Mouse (Mus musculus) kidney, adult 2 months (tissue): ENCODE results near the gene Camsap3.

ENCODE experiments used
- CTCF ChIP-seq: fragments of 200-500 bp; conservative IDR thresholded peaks from 2 replicates; pipeline ENCODE4 v1.5.1; 2011; ENCODE audit warnings: low read depth, mild to moderate bottlenecking, control low read depth, low read length, moderate library complexity, mixed read lengths; ENCODE audit not compliant: insufficient read depth, insufficient read length
- POLR2A ChIP-seq: fragments of 200-500 bp; IDR thresholded peaks from one replicate; pipeline ENCODE4 v1.6.1; 2011; ENCODE audit warnings: low read depth, low read length, control low read depth

GRCm38 (mm10) chr8:3568378-3568777 is 18.7 kb upstream of the Camsap3 start:
- TF ChIP-seq CTCF (no peak), POLR2A (no peak)
